Mouse (Mus musculus): ENCODE measurements at regions not wholly inside any gene's neighbourhood (a gene's known extent, or its start where the extent isn't known, plus 50 kb on each side); places are given as distances from the start of the nearest gene placed in this dataset. TPM values are rescaled to one million over a fixed set of nuclear protein-coding genes. Genes with fewer than 3 reads are reported as not detected.

Small RNAs in the stretch of these regions (microRNA-seq; reads per million reads assigned to microRNA genes)
- not detected for gene Mir21c
